Mouse (Mus musculus): ENCODE measurements around the gene Resf1. TPM values are rescaled to one million over a fixed set of nuclear protein-coding genes. Genes with fewer than 3 reads are reported as not detected.

The Resf1 gene
- 16.4 and 16.9 TPM in 2 replicates for polyA plus RNA-seq (2012; rRNA removed)

DNA sequence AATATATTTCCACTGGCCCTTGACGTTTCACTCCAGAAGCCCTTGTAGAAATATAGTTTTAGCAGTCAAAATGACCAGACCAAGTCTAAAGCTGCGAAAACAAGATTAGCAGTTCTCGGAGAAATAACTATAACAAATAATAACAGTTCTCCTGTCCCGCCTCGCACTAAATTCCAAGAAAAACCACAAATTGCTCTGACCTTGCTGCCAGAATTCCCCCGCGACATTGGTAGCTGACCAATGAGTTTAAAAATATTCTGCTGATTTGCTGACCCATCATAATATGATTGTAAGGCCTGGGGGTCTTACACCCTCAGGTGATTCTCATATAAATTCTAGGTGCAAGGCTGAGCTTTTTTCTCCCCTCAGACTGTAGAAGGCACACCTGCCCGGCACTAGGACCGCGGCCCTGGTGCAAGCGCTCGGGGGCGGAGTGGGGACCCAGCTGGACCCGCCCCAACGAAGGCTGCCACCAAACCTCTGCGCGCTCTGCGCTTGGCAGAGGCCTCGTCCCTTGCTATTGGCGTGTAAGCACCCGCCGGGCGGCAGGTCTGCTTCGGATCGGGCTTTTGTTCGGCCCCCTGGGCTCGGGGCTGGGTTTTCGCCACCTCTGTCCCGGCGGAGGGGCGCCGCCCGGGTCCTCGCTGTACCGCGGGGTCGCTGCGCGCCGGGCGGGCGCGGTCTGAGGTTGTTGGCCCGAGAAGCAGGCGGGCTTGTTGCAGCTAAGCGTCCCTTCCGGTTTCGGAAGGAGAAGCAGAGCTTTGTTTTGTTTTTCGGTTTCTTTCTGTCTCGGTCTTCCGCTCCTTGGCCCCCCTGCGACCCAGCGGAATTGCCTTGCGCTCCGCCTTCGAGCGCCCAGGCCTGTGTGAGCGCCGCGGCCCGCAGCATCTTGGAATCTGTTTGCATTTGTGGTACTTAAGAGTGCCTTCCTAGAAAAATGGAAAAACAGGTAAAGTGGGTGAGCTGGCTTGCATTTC is at the start of gene Resf1:
Resf1 (plus strand) TSS at position 459 of the 977 bp plus-strand sequence.

Other genes starting within 250 kb of the Resf1 start
- gene Dennd5b, start 207.7 kb upstream of the Resf1 start, polyA plus RNA-seq (2012; rRNA removed), result 9.3 and 10.8 TPM in 2 replicates
- gene Gm10203, start 179.2 kb upstream of the Resf1 start, polyA plus RNA-seq (2012; rRNA removed), result not detected in 2 replicates
- gene Etfbkmt, start 169.6 kb upstream of the Resf1 start, polyA plus RNA-seq (2012; rRNA removed), result 10.7 and 12.9 TPM in 2 replicates
- 20.5 and 39.4 TPM in 2 replicates for gene Amn1, start 120.7 kb upstream of the Resf1 start, polyA plus RNA-seq (2012; rRNA removed)
- 7.7 and 8.8 TPM in 2 replicates for gene Bicd1, start 99.5 kb downstream of the Resf1 start, polyA plus RNA-seq (2012; rRNA removed)